Mouse (Mus musculus) megakaryocyte-erythroid progenitor cell, adult 5-6 weeks (primary cell): ENCODE data around the gene Efna3. TPM values are rescaled to one million over a fixed set of nuclear protein-coding genes. Genes with fewer than 3 reads are reported as not detected.

Source experiments
- ATAC-seq: replicated peaks from 2 replicates; pipeline ENCODE4 v1.8.0; 2016; ENCODE audit warnings: mild to moderate bottlenecking, inconsistent platforms; ENCODE audit not compliant: severe bottlenecking, poor library complexity, low FRiP score, low TSS enrichment
- total RNA-seq, 2 experiments: library from RNA; stranded (forward) in 1 of 2; stranded (reverse) in 1 of 2; fragments of 200-1000, 215-1000 nt in 1 of 2; fragments of >200 nt in 1 of 2; fragmentation: Nextera tagmentation in 1 of 2; gene quantifications; 2 replicates each; pipeline ENCODE4 v1.2.3; 2014 to 2017

Efna3 gene
- total RNA-seq, 2 experiments from 2014 or later: not detected

GRCm38 (mm10) chr3:89293247-89293918 lies 29.4 kb downstream of the Efna3 start:
- ATAC-seq: no peak

GRCm38 (mm10) chr3:89292303-89292702 lies 30.5 kb downstream of the Efna3 start:
- no peak for ATAC-seq

GRCm38 (mm10) chr3:89291874-89292273 lies 30.9 kb downstream of the Efna3 start:
- no peak for ATAC-seq

- ATAC-seq: no peak
Measured at GRCm38 (mm10) chr3:89288503-89288928, 34.2 kb downstream of the Efna3 start.

GRCm38 (mm10) chr3:89287286-89287685 lies 35.5 kb downstream of the Efna3 start:
- ATAC-seq: no peak

- ATAC-seq: no peak
Measured at GRCm38 (mm10) chr3:89285526-89285925, 37.2 kb downstream of the Efna3 start.

GRCm38 (mm10) chr3:89284261-89284660 lies 38.5 kb downstream of the Efna3 start:
- ATAC-seq: no peak

- ATAC-seq: no peak
Measured at GRCm38 (mm10) chr3:89282291-89282643, 40.5 kb downstream of the Efna3 start.

- ATAC-seq: peak; percentile 88
Measured at GRCm38 (mm10) chr3:89281579-89282290, 41.0 kb downstream of the Efna3 start.

- no peak for ATAC-seq
Measured at GRCm38 (mm10) chr3:89280606-89281511, 41.9 kb downstream of the Efna3 start, which contains the start of gene Efna1. Efna1 (minus strand) TSS chr3:89281142.

- ATAC-seq: no peak
Measured at GRCm38 (mm10) chr3:89280050-89280605, 42.6 kb downstream of the Efna3 start.

- peak; percentile 42 for ATAC-seq
Measured at GRCm38 (mm10) chr3:89279153-89279890, 43.4 kb downstream of the Efna3 start.

- ATAC-seq: no peak
Measured at GRCm38 (mm10) chr3:89278643-89279042, 44.1 kb downstream of the Efna3 start.

GRCm38 (mm10) chr3:89278107-89278506 lies 44.7 kb downstream of the Efna3 start:
- no peak for ATAC-seq

GRCm38 (mm10) chr3:89277281-89278021 lies 45.3 kb downstream of the Efna3 start:
- no peak for ATAC-seq

GRCm38 (mm10) chr3:89276061-89276460 lies 46.7 kb downstream of the Efna3 start:
- ATAC-seq: no peak

GRCm38 (mm10) chr3:89271760-89272159 lies 51.0 kb downstream of the Efna3 start:
- ATAC-seq: no peak

GRCm38 (mm10) chr3:89270891-89271290 lies 51.9 kb downstream of the Efna3 start:
- ATAC-seq: no peak
